Mouse (Mus musculus) liver, embryonic 11.5 days (tissue): ENCODE measurements around the gene Trmt13. TPM values are rescaled to one million over a fixed set of nuclear protein-coding genes. Genes with fewer than 3 reads are reported as not detected.

Source experiments
- ATAC-seq: fragments of 200-750 bp; cut with Nextera tagmentation; replicated peaks from 2 replicates; pipeline ENCODE4 v1.8.0; 2017; ENCODE audit warnings: moderate number of reproducible peaks, mild to moderate bottlenecking, moderate TSS enrichment, moderate library complexity; ENCODE audit not compliant: low FRiP score
- DNase-seq: peaks from one replicate; pipeline ENCODE4 v3.0.0-alpha.2; 2017; ENCODE audit warnings: low spot score
- H3K27ac ChIP-seq: fragments of 300-500 bp; sonication (generic); 2 replicates; pipeline ENCODE4 v1.5.1; 2014; ENCODE audit warnings: mild to moderate bottlenecking, low read depth, low read length, control low read depth
- H3K27me3 ChIP-seq: fragments of 300-500 bp; sonication (generic); replicated peaks from 2 replicates; pipeline ENCODE4 v1.6.1; 2014; ENCODE audit warnings: low read length, mixed read lengths; ENCODE audit not compliant: control insufficient read depth, insufficient read depth
- H3K36me3 ChIP-seq: fragments of 300-500 bp; sonication (generic); 2 replicates; pipeline ENCODE4 v1.6.1; 2014; ENCODE audit warnings: mild to moderate bottlenecking, low read length, moderate library complexity, mixed read lengths; ENCODE audit not compliant: control insufficient read depth, insufficient read depth
- H3K4me1 ChIP-seq: fragments of 300-500 bp; sonication (generic); replicated peaks from 2 replicates; pipeline ENCODE4 v1.6.1; 2014; ENCODE audit warnings: low read length, mixed read lengths; ENCODE audit not compliant: control insufficient read depth, insufficient read depth
- H3K4me2 ChIP-seq: fragments of 300-500 bp; sonication (generic); 2 replicates; pipeline ENCODE4 v1.6.1; 2014; ENCODE audit warnings: mild to moderate bottlenecking, control low read depth, moderate library complexity
- H3K4me3 ChIP-seq: fragments of 300-500 bp; sonication (generic); 2 replicates; pipeline ENCODE4 v1.5.1; 2014; ENCODE audit warnings: low read depth, low read length, control low read depth
- H3K9ac ChIP-seq: fragments of 300-500 bp; sonication (generic); 2 replicates; pipeline ENCODE4 v1.6.1; 2014; ENCODE audit warnings: low read depth, low read length, control low read depth
- H3K9me3 ChIP-seq: fragments of 300-500 bp; sonication (generic); 2 replicates; pipeline ENCODE4 v1.6.1; 2016; ENCODE audit warnings: low read length, inconsistent platforms, mixed read lengths; ENCODE audit not compliant: control insufficient read depth
- whole genome bisulfite sequencing: fragments of 180-500 bp; shearing (Covaris S2); extraction: QIAGEN DNeasy Blood & Tissue Kit; methylation state at CpG from one replicate; pipeline ENCODE4 v1.1.7; 2014; 5-methylcytosine and 5-hydroxymethylcytosine counted together
- polyA plus RNA-seq: library from polyadenylated mRNA; unstranded; fragments of >200 nt; fragmentation: Nextera tagmentation; extraction: Ambion mirVana; gene quantifications from 2 replicates; pipeline ENCODE4 v1.2.1, GENCODE M21; 2014

The Trmt13 gene
- polyA plus RNA-seq, 1 experiment from 2014 or later: 26.3 TPM

DNA sequence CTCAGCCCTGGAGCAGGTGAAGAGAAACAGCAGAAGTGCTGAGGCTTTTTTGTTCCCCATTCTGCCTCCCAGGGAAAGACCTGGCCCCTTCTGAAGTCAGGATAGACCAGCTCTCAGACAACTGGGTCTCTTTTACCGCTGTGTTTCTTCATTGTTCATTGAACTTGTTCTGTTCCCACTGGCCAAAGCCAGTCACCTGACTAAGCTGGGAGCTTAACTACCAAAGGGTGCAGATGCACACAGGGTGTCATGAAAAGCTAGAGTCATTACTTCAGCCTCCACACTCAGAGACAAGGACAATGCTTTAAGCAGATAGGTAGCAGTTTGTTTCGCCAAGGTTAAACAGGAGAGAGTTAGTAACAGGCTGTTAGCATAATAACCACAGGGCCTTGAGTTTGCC is 72.3 kb downstream of the Trmt13 start:
- no peak overlapping the region for H3K4me3 ChIP-seq
- H3K4me2 ChIP-seq: no peak overlapping the region
- no peak overlapping the region; the same call in 1 of the 2 replicates for H3K27ac ChIP-seq
- peaks cover 15% of the 10 kb centered on the region; the same call in 1 of the 2 replicates for H3K36me3 ChIP-seq
- WGBS: 67% methylated on average over 2 of the region's 2 CpGs
- peaks cover 3% of the 10 kb centered on the region; the same call in 1 of the 2 replicates for H3K4me1 ChIP-seq
- H3K27me3 ChIP-seq: no peaks in the 10 kb centered on the region
- DNase-seq (no peak), ATAC-seq (no peak)
- no peaks in the 10 kb centered on the region for H3K9me3 ChIP-seq
- no peak overlapping the region for H3K9ac ChIP-seq

- no peak overlapping the region for H3K4me2 ChIP-seq
Measured at GRCm38 (mm10) chr3:116537200-116537573, 77.2 kb downstream of the Trmt13 start.

GRCm38 (mm10) chr3:116536428-116537199 is 77.8 kb downstream of the Trmt13 start:
- Histone ChIP-seq H3K36me3 (peaks cover 19% of the 10 kb centered on the region), H3K9ac (no peak overlapping the region), H3K9me3 (no peaks in the 10 kb centered on the region), H3K27me3 (no peaks in the 10 kb centered on the region), H3K4me1 (no peaks in the 10 kb centered on the region), H3K27ac (no peak overlapping the region), H3K4me3 (no peak overlapping the region), H3K4me2 (no peak overlapping the region)
- DNase-seq (no peak), ATAC-seq (no peak)
- 59% methylated on average over 16 of the region's 16 CpGs for WGBS

More at GRCm38 (mm10) chr3:116537200-116537573, 77.2 kb downstream of the Trmt13 start:
- Histone ChIP-seq H3K27ac (no peak overlapping the region), H3K36me3 (peaks cover 19% of the 10 kb centered on the region), H3K9ac (no peak overlapping the region), H3K4me3 (no peak overlapping the region), H3K9me3 (no peaks in the 10 kb centered on the region), H3K4me1 (no peaks in the 10 kb centered on the region), H3K27me3 (no peaks in the 10 kb centered on the region)
- ATAC-seq (no peak), DNase-seq (no peak)
- 69% methylated on average over 6 of the region's 6 CpGs for WGBS

Other genes with a start within 250 kb of the Trmt13 start
- 6.7 and 7.1 TPM in 2 replicates for gene Cdc14a, start 190.6 kb downstream of the Trmt13 start, polyA plus RNA-seq
- gene Rtca, start 106.4 kb downstream of the Trmt13 start, polyA plus RNA-seq: 67.2 and 70.8 TPM in 2 replicates
- 17.3 and 17.8 TPM in 2 replicates for gene Dbt, start 101.5 kb downstream of the Trmt13 start, polyA plus RNA-seq
- 2.1 and 2.8 TPM in 2 replicates for gene Lrrc39, start 51.6 kb downstream of the Trmt13 start, polyA plus RNA-seq
- 30.4 and 32.4 TPM in 2 replicates for gene Sass6, start 19.6 kb downstream of the Trmt13 start, polyA plus RNA-seq
- gene Mfsd14a, start 48.1 kb upstream of the Trmt13 start, polyA plus RNA-seq: 67.4 and 75.0 TPM in 2 replicates
- gene Gm43191, start 66.7 kb upstream of the Trmt13 start, polyA plus RNA-seq: 0.30 TPM in 1 of 2 replicates, not detected in the other
- 20.0 TPM in 2 replicates for gene Slc35a3, start 98.2 kb upstream of the Trmt13 start, polyA plus RNA-seq
- gene Agl, start 193.6 kb upstream of the Trmt13 start, polyA plus RNA-seq: 13.4 and 13.6 TPM in 2 replicates
- gene Frrs1, start 244.9 kb upstream of the Trmt13 start, polyA plus RNA-seq: 66.7 and 73.0 TPM in 2 replicates